Mouse (Mus musculus): ENCODE data around the gene Thop1. TPM values are rescaled to one million over a fixed set of nuclear protein-coding genes. Genes with fewer than 3 reads are reported as not detected.

Thop1 gene
- polyA plus RNA-seq (2011; ENCODE audit: insufficient read depth, insufficient read length, low read depth, missing spikeins): 77.4 and 81.3 TPM in 2 replicates

DNA sequence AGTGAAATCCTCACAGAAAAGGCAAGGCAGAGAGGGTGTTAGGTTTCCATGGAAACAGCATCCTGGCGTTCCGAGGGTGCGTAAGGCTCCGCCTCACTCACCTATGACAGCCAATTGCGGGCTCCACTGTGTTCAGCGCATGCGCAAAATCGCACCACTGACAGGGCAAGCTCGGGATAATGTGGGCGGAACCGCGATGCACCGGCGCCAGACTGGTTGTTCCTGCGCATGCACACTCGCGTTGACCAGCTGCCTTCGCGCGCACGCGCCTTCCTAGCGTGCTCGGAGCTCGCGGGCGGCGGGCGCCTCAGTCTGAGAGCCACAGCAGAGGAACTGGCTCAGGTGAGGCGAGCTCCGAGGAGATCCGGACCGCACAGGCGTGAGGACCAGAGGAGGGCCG is at the start of gene Thop1:
Thop1 (plus strand) TSS at position 200 of the 400 bp plus-strand sequence.
- Histone ChIP-seq H3K36me3 (ENCODE audit: control insufficient read depth, insufficient read depth, low read length, poor library complexity, severe bottlenecking) (0 out of 2 replicates have a peak, but pooled peaks cover 2% of the 10 kb centered on the region), H3K27me3 (ENCODE audit: control insufficient read depth, insufficient read depth, low read length, poor library complexity, severe bottlenecking) (no peaks in the 10 kb centered on the region), H3K27ac (ENCODE audit: insufficient read depth, low read length) (no peak within 1 kb of the TSS), H3K4me1 (ENCODE audit: control insufficient read depth, insufficient read depth, low read length) (no peaks in the 10 kb centered on the region), H3K9ac (ENCODE audit: low read depth, poor library complexity, severe bottlenecking) (peak within 1 kb of the TSS; percentile 68), H3K9me3 (replicated peaks; ENCODE audit: control insufficient read depth, insufficient read depth, low read length, poor library complexity, severe bottlenecking) (no peaks in the 10 kb centered on the region), H3K4me3 (ENCODE audit: low read depth, low read length) (peak within 1 kb of the TSS; percentile 76)
- no peak for TF ChIP-seq EP300 (IDR thresholded peaks at IDR 0.05; ENCODE audit: insufficient read depth, low read depth, low read length)
- no peak for TF ChIP-seq CTCF (IDR thresholded peaks at IDR 0.05; ENCODE audit: low read depth, low read length)
- TF ChIP-seq POLR2A (IDR thresholded peaks at IDR 0.05; ENCODE audit: insufficient read depth, low read length): peak; percentile 81

DNA sequence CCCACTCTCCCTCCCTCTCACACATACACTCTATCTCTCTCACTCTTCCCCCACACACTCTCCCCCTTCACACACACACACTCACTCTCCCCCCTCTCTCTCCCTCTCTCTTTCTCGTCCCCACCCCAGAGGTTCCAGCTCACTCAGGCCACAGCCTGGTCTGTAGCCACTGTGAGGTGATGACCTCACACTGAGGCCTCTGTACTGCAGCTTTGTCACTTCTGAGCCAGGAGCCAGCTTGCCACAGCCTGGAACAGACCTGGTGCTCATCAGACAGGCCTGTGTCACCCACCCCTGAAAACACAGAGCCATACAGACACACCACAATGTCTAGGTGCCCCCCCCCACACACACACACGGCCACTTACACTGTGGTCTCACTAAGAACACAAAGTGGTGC is 49.6 kb upstream of the Thop1 start:
- no peak overlapping the region for H3K9ac ChIP-seq (ENCODE audit: low read depth, poor library complexity, severe bottlenecking)
- H3K4me1 ChIP-seq (ENCODE audit: control insufficient read depth, insufficient read depth, low read length): peaks cover 2% of the 10 kb centered on the region
- no peak overlapping the region for H3K27ac ChIP-seq (ENCODE audit: insufficient read depth, low read length)
- no peak overlapping the region for H3K4me3 ChIP-seq (ENCODE audit: low read depth, low read length)
- H3K9me3 ChIP-seq (replicated peaks; ENCODE audit: control insufficient read depth, insufficient read depth, low read length, poor library complexity, severe bottlenecking): no peaks in the 10 kb centered on the region
- H3K36me3 ChIP-seq (ENCODE audit: control insufficient read depth, insufficient read depth, low read length, poor library complexity, severe bottlenecking): no peaks in the 10 kb centered on the region
- TF ChIP-seq POLR2A (IDR thresholded peaks at IDR 0.05; ENCODE audit: insufficient read depth, low read length) (no peak), CTCF (IDR thresholded peaks at IDR 0.05; ENCODE audit: low read depth, low read length) (no peak), EP300 (IDR thresholded peaks at IDR 0.05; ENCODE audit: insufficient read depth, low read depth, low read length) (no peak)
- H3K27me3 ChIP-seq (ENCODE audit: control insufficient read depth, insufficient read depth, low read length, poor library complexity, severe bottlenecking): no peaks in the 10 kb centered on the region

DNA sequence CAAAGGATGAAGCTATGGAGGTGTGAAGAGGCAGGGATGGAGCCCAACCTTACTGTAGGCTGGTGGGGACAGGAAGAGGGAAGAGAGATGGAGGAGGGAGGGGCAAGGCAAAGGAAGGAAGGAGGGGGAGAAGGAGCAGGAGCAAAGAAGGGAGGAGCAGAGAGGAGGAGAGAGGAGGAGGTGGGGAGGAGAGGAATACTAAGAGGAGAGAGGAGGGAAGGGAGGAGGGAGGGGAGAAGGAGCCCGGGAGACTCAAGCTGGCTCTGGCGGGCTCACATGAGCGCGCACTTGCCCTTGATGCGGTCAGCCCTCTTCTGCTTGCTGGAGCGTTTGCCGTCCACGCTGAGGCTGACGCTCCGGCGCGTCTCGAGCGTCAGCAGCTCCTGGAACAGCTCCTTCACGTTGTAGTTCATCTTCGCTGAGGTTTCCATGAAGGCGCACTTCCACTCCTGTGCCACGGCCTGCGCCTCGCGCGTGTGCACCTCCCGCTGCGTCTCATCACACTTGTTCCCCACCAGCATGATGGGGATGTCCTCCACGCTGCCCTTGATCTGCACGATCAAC is 48.2 kb upstream of the Thop1 start:
- Histone ChIP-seq H3K27ac (ENCODE audit: insufficient read depth, low read length) (no peak overlapping the region), H3K4me1 (ENCODE audit: control insufficient read depth, insufficient read depth, low read length) (peaks cover 3% of the 10 kb centered on the region), H3K4me3 (ENCODE audit: low read depth, low read length) (peak overlapping the region; percentile 23), H3K9me3 (replicated peaks; ENCODE audit: control insufficient read depth, insufficient read depth, low read length, poor library complexity, severe bottlenecking) (no peaks in the 10 kb centered on the region), H3K27me3 (ENCODE audit: control insufficient read depth, insufficient read depth, low read length, poor library complexity, severe bottlenecking) (no peaks in the 10 kb centered on the region), H3K36me3 (ENCODE audit: control insufficient read depth, insufficient read depth, low read length, poor library complexity, severe bottlenecking) (no peaks in the 10 kb centered on the region), H3K9ac (ENCODE audit: low read depth, poor library complexity, severe bottlenecking) (no peak overlapping the region)
- no peak for TF ChIP-seq POLR2A (IDR thresholded peaks at IDR 0.05; ENCODE audit: insufficient read depth, low read length)
- TF ChIP-seq CTCF (IDR thresholded peaks at IDR 0.05; ENCODE audit: low read depth, low read length): no peak
- no peak for TF ChIP-seq EP300 (IDR thresholded peaks at IDR 0.05; ENCODE audit: insufficient read depth, low read depth, low read length)

DNA sequence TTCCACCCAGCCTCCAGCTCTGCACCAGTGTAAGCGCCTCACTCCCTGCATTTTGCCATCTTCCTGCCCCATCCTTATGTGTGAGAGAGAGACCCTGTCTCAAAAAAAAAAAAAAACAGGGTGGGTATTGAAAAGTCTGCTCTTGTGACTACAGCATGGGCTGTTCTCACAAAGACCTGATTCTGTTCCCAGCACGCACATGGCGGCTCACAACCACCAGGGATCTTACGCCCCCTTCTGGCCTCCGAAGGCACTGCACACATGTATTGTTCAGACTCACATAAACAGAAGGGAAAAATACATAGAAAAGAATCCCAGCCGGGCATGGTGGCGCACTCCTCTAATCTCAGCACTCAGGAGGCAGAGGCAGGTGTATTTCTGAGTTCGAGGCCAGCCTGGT is 47.1 kb upstream of the Thop1 start:
- Histone ChIP-seq H3K27me3 (ENCODE audit: control insufficient read depth, insufficient read depth, low read length, poor library complexity, severe bottlenecking) (no peaks in the 10 kb centered on the region), H3K36me3 (ENCODE audit: control insufficient read depth, insufficient read depth, low read length, poor library complexity, severe bottlenecking) (no peaks in the 10 kb centered on the region), H3K27ac (ENCODE audit: insufficient read depth, low read length) (no peak overlapping the region), H3K9me3 (replicated peaks; ENCODE audit: control insufficient read depth, insufficient read depth, low read length, poor library complexity, severe bottlenecking) (no peaks in the 10 kb centered on the region), H3K9ac (ENCODE audit: low read depth, poor library complexity, severe bottlenecking) (no peak overlapping the region), H3K4me3 (ENCODE audit: low read depth, low read length) (no peak overlapping the region), H3K4me1 (ENCODE audit: control insufficient read depth, insufficient read depth, low read length) (peaks cover 3% of the 10 kb centered on the region)
- TF ChIP-seq POLR2A (IDR thresholded peaks at IDR 0.05; ENCODE audit: insufficient read depth, low read length) (no peak), CTCF (IDR thresholded peaks at IDR 0.05; ENCODE audit: low read depth, low read length) (peak; percentile 90), EP300 (IDR thresholded peaks at IDR 0.05; ENCODE audit: insufficient read depth, low read depth, low read length) (no peak)

DNA sequence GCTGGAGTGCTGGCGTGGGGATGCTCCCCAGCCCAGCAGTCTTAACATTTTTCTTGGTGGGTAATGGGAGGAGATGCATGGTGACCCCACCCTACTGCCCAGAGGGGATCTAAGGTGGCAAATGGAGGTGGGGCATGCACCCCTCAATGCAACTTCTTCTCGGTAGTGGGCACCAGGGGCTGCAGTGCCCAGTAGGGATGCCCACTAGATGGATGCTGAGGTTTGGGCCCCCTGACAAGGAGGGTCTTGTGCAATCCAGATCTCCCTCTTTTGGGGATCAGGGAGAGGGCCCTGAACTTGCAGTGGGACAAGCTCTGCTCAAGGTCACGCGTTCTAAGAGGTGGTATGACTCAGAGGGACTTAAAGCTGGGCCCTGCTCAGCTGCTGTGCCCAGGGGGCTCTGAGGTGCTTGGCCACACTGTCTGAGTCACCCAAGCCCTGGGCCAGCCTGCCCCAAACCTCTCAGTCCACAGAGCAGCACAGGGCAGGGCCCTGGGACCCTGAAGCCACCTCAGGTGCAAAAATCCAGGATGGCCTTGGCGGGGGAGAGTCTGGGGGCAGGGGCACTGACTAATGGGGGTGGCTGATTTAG is 45.4 kb upstream of the Thop1 start:
- no peaks in the 10 kb centered on the region for H3K27me3 ChIP-seq (ENCODE audit: control insufficient read depth, insufficient read depth, low read length, poor library complexity, severe bottlenecking)
- no peak overlapping the region for H3K9ac ChIP-seq (ENCODE audit: low read depth, poor library complexity, severe bottlenecking)
- H3K36me3 ChIP-seq (ENCODE audit: control insufficient read depth, insufficient read depth, low read length, poor library complexity, severe bottlenecking): no peaks in the 10 kb centered on the region
- no peaks in the 10 kb centered on the region for H3K9me3 ChIP-seq (replicated peaks; ENCODE audit: control insufficient read depth, insufficient read depth, low read length, poor library complexity, severe bottlenecking)
- H3K4me1 ChIP-seq (ENCODE audit: control insufficient read depth, insufficient read depth, low read length): peaks cover 2% of the 10 kb centered on the region
- H3K4me3 ChIP-seq (ENCODE audit: low read depth, low read length): no peak overlapping the region
- TF ChIP-seq EP300 (IDR thresholded peaks at IDR 0.05; ENCODE audit: insufficient read depth, low read depth, low read length) (no peak), CTCF (IDR thresholded peaks at IDR 0.05; ENCODE audit: low read depth, low read length) (no peak), POLR2A (IDR thresholded peaks at IDR 0.05; ENCODE audit: insufficient read depth, low read length) (no peak)
- H3K27ac ChIP-seq (ENCODE audit: insufficient read depth, low read length): no peak overlapping the region

DNA sequence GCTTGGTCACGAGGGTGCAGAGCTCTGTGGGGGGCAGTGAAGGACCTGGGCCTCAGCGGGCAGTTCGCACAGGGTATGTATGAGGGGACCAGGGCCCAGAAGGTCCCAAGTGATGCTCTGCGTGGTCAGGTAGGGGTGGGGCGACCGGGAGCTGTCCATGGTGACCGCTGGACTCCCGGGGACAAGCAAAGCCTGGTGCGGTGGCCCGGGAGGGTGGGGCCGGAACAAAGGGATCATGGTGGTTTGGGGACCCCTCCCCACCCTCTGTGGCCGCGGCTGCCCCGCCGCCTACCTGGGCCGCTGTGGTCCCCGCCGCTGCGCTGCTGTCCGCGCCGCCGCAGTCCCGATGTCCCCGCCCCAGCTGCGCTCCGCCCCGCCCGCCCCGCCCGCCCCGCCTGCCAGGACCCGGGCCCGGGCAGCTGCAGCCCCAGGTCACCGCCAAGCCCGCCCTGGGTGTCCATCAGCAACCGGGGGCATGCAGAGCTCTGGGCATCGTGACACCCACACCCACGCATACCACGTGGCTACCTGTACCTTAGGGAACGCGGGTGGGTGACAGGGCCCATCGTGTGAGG is 44.7 kb upstream of the Thop1 start:
- no peak overlapping the region for H3K27ac ChIP-seq (ENCODE audit: insufficient read depth, low read length)
- H3K36me3 ChIP-seq (ENCODE audit: control insufficient read depth, insufficient read depth, low read length, poor library complexity, severe bottlenecking): no peaks in the 10 kb centered on the region
- no peaks in the 10 kb centered on the region for H3K9me3 ChIP-seq (replicated peaks; ENCODE audit: control insufficient read depth, insufficient read depth, low read length, poor library complexity, severe bottlenecking)
- no peaks in the 10 kb centered on the region for H3K27me3 ChIP-seq (ENCODE audit: control insufficient read depth, insufficient read depth, low read length, poor library complexity, severe bottlenecking)
- peak overlapping the region; percentile 47 for H3K4me3 ChIP-seq (ENCODE audit: low read depth, low read length)
- no peak overlapping the region for H3K9ac ChIP-seq (ENCODE audit: low read depth, poor library complexity, severe bottlenecking)
- H3K4me1 ChIP-seq (ENCODE audit: control insufficient read depth, insufficient read depth, low read length): peaks cover 2% of the 10 kb centered on the region
- TF ChIP-seq POLR2A (IDR thresholded peaks at IDR 0.05; ENCODE audit: insufficient read depth, low read length): no peak

Measured in ES-Bruce4 (cell line).